Mouse (Mus musculus): ENCODE results near the gene Hsf5.

Gene Hsf5

GRCm38 (mm10) chr11:87687246-87688225 is 70.6 kb downstream of the Hsf5 start:
- no peak for DNase-seq (ENCODE audit: low spot score)

- DNase-seq (ENCODE audit: low spot score): no peak
These were observed 71.7 kb downstream of the Hsf5 start for GRCm38 (mm10) chr11:87688478-87689203.

- no peak for DNase-seq (ENCODE audit: low spot score)
These were observed 72.4 kb downstream of the Hsf5 start for GRCm38 (mm10) chr11:87689402-87689808.

- no peak for DNase-seq (ENCODE audit: low spot score)
These were observed 73.2 kb downstream of the Hsf5 start for GRCm38 (mm10) chr11:87690054-87690740.

GRCm38 (mm10) chr11:87697131-87697682 is 80.2 kb downstream of the Hsf5 start:
- no peak for DNase-seq (ENCODE audit: low spot score)

- DNase-seq (ENCODE audit: low spot score): no peak
These were observed 81.2 kb downstream of the Hsf5 start for GRCm38 (mm10) chr11:87698126-87698525.

- no peak for DNase-seq (ENCODE audit: low spot score)
These were observed 84.1 kb downstream of the Hsf5 start for GRCm38 (mm10) chr11:87701108-87701507.

- DNase-seq (ENCODE audit: low spot score): no peak
These were observed 85.1 kb downstream of the Hsf5 start for GRCm38 (mm10) chr11:87701877-87702620.

GRCm38 (mm10) chr11:87703654-87704053 is 86.7 kb downstream of the Hsf5 start:
- no peak for DNase-seq (ENCODE audit: low spot score)

- DNase-seq (ENCODE audit: low spot score): no peak
These were observed 87.3 kb downstream of the Hsf5 start for GRCm38 (mm10) chr11:87704289-87704688.

GRCm38 (mm10) chr11:87707570-87707969 is 90.6 kb downstream of the Hsf5 start:
- DNase-seq (ENCODE audit: low spot score): no peak

- DNase-seq (ENCODE audit: low spot score): no peak
These were observed 92.0 kb downstream of the Hsf5 start for GRCm38 (mm10) chr11:87708979-87709378.

Measured in urinary bladder, postnatal 10 days (tissue).